Mouse (Mus musculus): Measurements from ENCODE around the gene Castor2. TPM values are rescaled to one million over a fixed set of nuclear protein-coding genes. Genes with fewer than 3 reads are reported as not detected.

Castor2 gene
- total and polyA plus RNA-seq, 3 experiments = 0.35 to 3.9 (median 1.3) TPM

- H3K27ac ChIP-seq (ENCODE audit: insufficient read depth, low read depth) = no peak overlapping the region
These were observed 67.1 kb downstream of the Castor2 start for GRCm38 (mm10) chr5:134166642-134167041.

GRCm38 (mm10) chr5:134168033-134168432, 68.5 kb downstream of the Castor2 start:
- TF ChIP-seq MXI1 (IDR thresholded peaks at IDR 0.05; ENCODE audit: low read depth, low read length) (no peak), PAX5 (IDR thresholded peaks at IDR 0.05; ENCODE audit: low read length) (no peak), MAZ (IDR thresholded peaks at IDR 0.05; ENCODE audit: low read depth, low read length) (no peak), USF1 (IDR thresholded peaks at IDR 0.05; ENCODE audit: low read depth, low read length) (no peak), NELFE (IDR thresholded peaks at IDR 0.05; ENCODE audit: low read depth, low read length) (no peak), MYC (IDR thresholded peaks at IDR 0.05; ENCODE audit: low read depth, low read length) (no peak), JUND (conservative IDR thresholded peaks at IDR 0.05; ENCODE audit: low read depth, low read length) (no peak), ZKSCAN1 (IDR thresholded peaks at IDR 0.05; ENCODE audit: borderline replicate concordance, low read depth, low read length) (no peak), ELF1 (IDR thresholded peaks at IDR 0.05; ENCODE audit: low read depth, low read length) (no peak), ZMIZ1 (IDR thresholded peaks at IDR 0.05; ENCODE audit: low read depth, low read length) (no peak), TBP (conservative IDR thresholded peaks at IDR 0.05; ENCODE audit: low read depth, low read length) (no peak), MEF2A (IDR thresholded peaks at IDR 0.05; ENCODE audit: borderline replicate concordance, low read depth, low read length) (no peak), MAX (IDR thresholded peaks at IDR 0.05; ENCODE audit: low read length) (no peak), NRF1 (IDR thresholded peaks at IDR 0.05; ENCODE audit: low read depth, low read length) (no peak), CHD2 (IDR thresholded peaks at IDR 0.05; ENCODE audit: low read length) (no peak), TCF12 (IDR thresholded peaks at IDR 0.05; ENCODE audit: low read depth, low read length) (no peak)
- in situ Hi-C loops (cut with MboI; ENCODE audit: low pct_ligation_motif_present, low pct_unique_long_range_greater_than_20kb, low sequenced_read_pairs) (no loop called here), dilution Hi-C loops (cut with MboI; ENCODE audit: extremely low pct_ligation_motif_present, extremely low pct_unique_long_range_greater_than_20kb, low sequenced_read_pairs) (no loop called here)
- Histone ChIP-seq H3K4me2 (ENCODE audit: insufficient read depth, low read depth, poor library complexity, severe bottlenecking) (no peak overlapping the region), H3K36me3 (replicated peaks in 1 of 2; ENCODE audit: control insufficient read depth in 1 of 2, insufficient read depth in 1 of 2, low read length in 1 of 2) (peaks cover 63 to 89% of the 10 kb centered on the region in 2 experiments), H3K4me1 (ENCODE audit: control insufficient read depth in 1 of 2, insufficient read depth in 2 of 2) (peaks cover 6 to 31% of the 10 kb centered on the region in 2 experiments; a peak in 3 of 4 replicates), H3K9me3 (replicated peaks; ENCODE audit: low read length) (no peaks in the 10 kb centered on the region), H3K27ac (ENCODE audit: insufficient read depth, low read depth) (no peak overlapping the region), H3K9ac (ENCODE audit: insufficient read depth, low read depth) (no peak overlapping the region), H3K4me3 (replicated peaks in 1 of 3; ENCODE audit: low read depth in 2 of 3, low read length in 2 of 3, poor library complexity in 1 of 3) (no peak overlapping the region), H3K27me3 (replicated peaks) (no peaks in the 10 kb centered on the region), H3K79me2 (replicated peaks; ENCODE audit: control insufficient read depth, extremely low read depth, insufficient read depth, poor library complexity, severe bottlenecking) (no peaks in the 10 kb centered on the region; the same call in 1 of the 2 replicates)
- DNase-seq (ENCODE audit: extremely low read depth) = no peak

More at GRCm38 (mm10) chr5:134166642-134167041, 67.1 kb downstream of the Castor2 start:
- no peak for TF ChIP-seq HCFC1 (IDR thresholded peaks at IDR 0.05; ENCODE audit: low read depth, low read length)
- no peak for TF ChIP-seq USF1 (IDR thresholded peaks at IDR 0.05; ENCODE audit: low read depth, low read length)
- TF ChIP-seq GABPA (IDR thresholded peaks at IDR 0.05; ENCODE audit: insufficient replicate concordance, low read depth, low read length) = no peak
- no peak for TF ChIP-seq UBTF (IDR thresholded peaks at IDR 0.05; ENCODE audit: low read depth, low read length)
- no peak for TF ChIP-seq IRF4 (IDR thresholded peaks at IDR 0.05; ENCODE audit: low read depth, low read length)
- TF ChIP-seq MEF2A (IDR thresholded peaks at IDR 0.05; ENCODE audit: borderline replicate concordance, low read depth, low read length) = no peak
- TF ChIP-seq ZKSCAN1 (IDR thresholded peaks at IDR 0.05; ENCODE audit: borderline replicate concordance, low read depth, low read length) = no peak
- no peaks in the 10 kb centered on the region for H3K9me3 ChIP-seq (replicated peaks; ENCODE audit: low read length)
- in situ Hi-C loops (cut with MboI; ENCODE audit: low pct_ligation_motif_present, low pct_unique_long_range_greater_than_20kb, low sequenced_read_pairs) = no loop called here
- peaks cover 6 to 23% of the 10 kb centered on the region in 2 experiments; a peak in 3 of 4 replicates for H3K4me1 ChIP-seq (ENCODE audit: control insufficient read depth in 1 of 2, insufficient read depth in 2 of 2)
- no peaks in the 10 kb centered on the region for H3K27me3 ChIP-seq (replicated peaks)
- no peak overlapping the region for H3K4me2 ChIP-seq (ENCODE audit: insufficient read depth, low read depth, poor library complexity, severe bottlenecking)
- H3K36me3 ChIP-seq (replicated peaks in 1 of 2; ENCODE audit: control insufficient read depth in 1 of 2, insufficient read depth in 1 of 2, low read length in 1 of 2) = peaks cover 62 to 90% of the 10 kb centered on the region in 2 experiments
- DNase-seq (ENCODE audit: extremely low read depth) = no peak
- H3K79me2 ChIP-seq (replicated peaks; ENCODE audit: control insufficient read depth, extremely low read depth, insufficient read depth, poor library complexity, severe bottlenecking) = no peaks in the 10 kb centered on the region
- H3K4me3 ChIP-seq (replicated peaks in 1 of 3; ENCODE audit: low read depth in 2 of 3, low read length in 2 of 3, poor library complexity in 1 of 3) = no peak overlapping the region
- dilution Hi-C loops (cut with MboI; ENCODE audit: extremely low pct_ligation_motif_present, extremely low pct_unique_long_range_greater_than_20kb, low sequenced_read_pairs) = no loop called here
- H3K9ac ChIP-seq (ENCODE audit: insufficient read depth, low read depth) = no peak overlapping the region
